Mouse (Mus musculus) ES-CJ7 (cell line): ENCODE data around the gene Pink1.
"Not testable (repeated sequence)": the region's sequence is repeated elsewhere in the genome, so short reads cannot be mapped to it uniquely, and the experiment has no call there.

Experiments used
- DNase-seq: peaks from one replicate; pipeline ENCODE4 v3.0.0; 2011; ENCODE audit warnings: low read depth, low spot score

The Pink1 gene

GRCm38 (mm10) chr4:138342778-138343177 lies 16.7 kb upstream of the Pink1 start:
- no peak for DNase-seq

GRCm38 (mm10) chr4:138342048-138342447 lies 15.9 kb upstream of the Pink1 start:
- DNase-seq = no peak

DNA sequence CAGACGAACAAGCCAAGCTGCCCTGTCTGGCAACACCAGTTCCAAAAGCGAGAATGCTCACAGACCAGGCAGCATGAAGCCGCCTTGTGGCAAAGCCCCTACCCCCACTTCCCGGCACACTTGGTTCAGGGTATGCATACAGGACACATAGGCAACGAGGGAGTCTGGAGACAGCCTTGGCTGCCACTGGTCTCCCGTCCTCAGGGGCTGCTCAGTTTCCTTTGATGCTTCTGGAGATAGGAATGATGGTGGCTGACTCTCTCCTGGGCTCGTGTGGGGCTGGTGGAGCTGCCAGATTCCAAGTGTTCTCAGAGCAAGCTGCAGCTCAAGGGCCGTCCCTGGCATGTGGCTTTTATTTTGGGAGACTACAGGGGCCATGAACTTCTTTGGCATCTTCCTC lies 15.3 kb upstream of the Pink1 start:
- no peak for DNase-seq

DNA sequence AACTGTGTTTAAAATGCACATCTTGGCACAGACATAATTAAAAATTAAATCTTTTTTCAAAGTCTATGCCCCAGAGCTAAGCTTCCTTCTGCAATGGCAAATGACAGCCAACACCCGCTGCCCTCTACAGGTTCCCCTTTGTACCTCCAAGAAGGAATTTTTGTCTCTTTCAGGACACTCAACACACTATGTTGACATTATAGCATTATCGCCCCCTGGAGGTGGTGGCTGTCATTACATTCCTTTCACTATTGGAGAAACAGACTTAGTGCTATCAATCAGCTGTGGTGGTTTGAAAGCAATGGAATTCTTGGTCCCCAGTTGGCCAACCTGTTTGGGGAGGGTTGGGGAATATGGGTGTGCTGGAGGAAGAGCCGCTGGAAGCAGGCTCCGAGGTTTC lies 13.9 kb upstream of the Pink1 start:
- DNase-seq = peak; percentile 71

DNA sequence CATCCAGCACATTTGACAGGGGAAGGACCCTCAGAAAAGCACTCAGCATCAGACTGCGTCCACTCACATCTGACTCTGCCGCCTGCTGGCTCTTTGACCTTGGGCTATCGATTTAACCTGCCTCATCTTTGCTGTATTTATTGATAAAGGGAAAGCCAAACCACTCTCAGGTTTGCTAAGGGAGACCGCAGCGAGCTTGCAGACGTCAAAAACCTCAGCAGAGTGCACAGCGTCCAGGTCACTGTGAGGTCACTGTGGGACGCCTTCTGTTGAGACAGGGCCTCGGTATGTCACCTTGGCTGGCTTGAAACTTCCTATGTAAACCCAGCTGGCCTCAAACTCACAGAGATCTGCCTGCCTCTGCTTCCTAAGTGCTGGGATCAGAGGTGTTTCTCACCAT lies 11.2 kb upstream of the Pink1 start:
- DNase-seq = no peak

- DNase-seq = no peak
These were observed 10.8 kb upstream of the Pink1 start for GRCm38 (mm10) chr4:138336876-138337275.

DNA sequence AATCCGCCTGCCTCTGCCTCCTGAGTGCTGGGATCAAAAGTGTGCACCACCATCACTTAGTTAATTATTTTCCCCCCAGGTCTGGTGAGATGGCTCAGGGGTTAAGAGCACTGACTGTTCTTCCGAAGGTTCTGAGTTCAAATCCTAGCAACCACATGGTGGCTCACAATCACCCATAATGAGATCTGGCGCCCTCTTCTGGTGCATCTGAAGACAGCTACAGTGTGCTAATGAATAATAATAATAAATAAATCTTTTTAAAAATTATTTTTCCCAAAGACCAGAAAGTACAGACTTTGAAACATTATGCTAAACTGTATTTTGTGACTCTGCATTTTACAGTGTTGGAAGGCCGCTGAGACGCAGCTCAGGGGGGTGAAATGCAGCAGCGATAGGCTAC lies 9.5 kb upstream of the Pink1 start:
- DNase-seq = no peak

GRCm38 (mm10) chr4:138335036-138335435 lies 8.9 kb upstream of the Pink1 start:
- DNase-seq = no peak

GRCm38 (mm10) chr4:138333135-138333534 lies 7.0 kb upstream of the Pink1 start:
- no peak for DNase-seq

DNA sequence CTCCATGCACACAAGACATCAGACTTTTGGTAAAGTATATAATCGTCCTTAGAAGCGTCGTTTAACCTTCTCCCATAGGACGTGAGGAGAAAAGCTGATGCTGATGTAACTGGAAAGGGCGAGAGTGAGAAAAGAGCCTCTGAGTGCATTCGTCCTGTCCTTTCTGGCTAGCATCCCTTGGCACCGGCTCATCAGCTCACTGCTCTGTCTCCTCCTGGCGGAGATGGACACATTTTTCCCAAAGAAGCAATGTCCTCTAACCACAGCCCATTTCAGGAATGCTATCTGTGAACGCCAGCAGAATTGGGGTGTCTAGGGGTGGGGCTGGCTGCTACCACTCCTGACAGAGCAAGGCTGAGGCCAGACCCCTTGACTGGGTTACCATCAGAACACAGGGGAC lies 5.5 kb upstream of the Pink1 start:
- DNase-seq = no peak

- DNase-seq = no peak
These were observed 4.2 kb upstream of the Pink1 start for GRCm38 (mm10) chr4:138330264-138330671.

DNA sequence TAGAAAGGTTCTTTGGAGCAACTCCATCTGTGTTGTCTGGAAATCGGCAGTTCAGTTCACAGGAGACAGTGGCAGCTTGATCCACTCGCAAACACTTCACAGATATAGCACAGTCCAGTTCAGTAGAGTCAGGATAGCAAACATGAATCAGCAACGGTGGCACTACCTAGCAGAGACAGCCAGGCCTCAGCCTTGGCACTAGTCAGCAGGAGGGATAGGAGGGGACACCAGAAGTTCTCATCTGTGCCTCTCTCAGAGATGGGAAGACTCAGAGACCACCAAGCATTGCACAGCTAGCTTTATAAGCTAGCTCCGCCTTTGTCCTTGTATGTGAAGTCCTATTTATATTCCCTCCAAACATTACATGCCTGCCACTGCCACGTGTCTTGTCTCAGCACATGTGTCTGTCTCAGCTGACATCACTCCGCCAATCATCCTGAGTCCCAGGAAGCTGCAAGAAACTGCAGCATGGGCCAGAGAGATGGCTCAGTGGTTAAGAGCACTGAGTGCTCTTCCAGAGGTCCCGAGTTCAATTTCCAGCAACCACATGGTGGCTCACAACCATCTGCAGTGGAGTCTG lies 1.9 kb upstream of the Pink1 start:
- DNase-seq = no peak

GRCm38 (mm10) chr4:138327155-138327554 lies 1.0 kb upstream of the Pink1 start:
- DNase-seq = not testable (repeated sequence)

DNA sequence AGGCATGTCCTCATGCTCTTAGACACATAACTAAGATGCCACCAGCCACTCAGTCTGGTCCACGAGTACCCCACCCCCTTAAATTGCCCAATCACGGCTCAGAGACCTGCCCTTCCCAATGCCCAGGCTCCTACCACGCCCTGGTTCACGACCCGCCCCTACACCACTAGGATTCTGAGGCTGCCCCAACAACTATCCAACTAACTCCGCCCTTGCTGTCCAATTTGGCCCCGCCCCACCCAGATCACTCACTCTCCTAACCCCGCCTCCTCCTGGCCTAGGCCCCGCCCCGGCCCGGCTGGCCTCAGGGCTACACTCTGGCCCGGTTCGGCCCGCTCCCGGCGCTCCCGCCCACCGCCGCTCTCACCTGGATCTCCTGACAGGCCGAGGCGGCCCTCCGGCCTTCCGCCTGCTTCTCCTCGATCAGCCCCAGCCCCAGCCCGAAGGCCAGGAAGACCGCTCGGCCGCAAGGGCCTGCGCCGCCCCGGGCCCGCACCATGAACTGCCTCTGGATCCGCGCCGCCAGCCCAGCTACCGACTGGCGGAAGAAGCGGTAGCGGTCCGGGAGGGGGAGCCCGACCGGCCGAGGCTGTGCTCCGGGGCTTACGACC lies 536 bp downstream of the Pink1 start:
- DNase-seq = peak; percentile 95

DNA sequence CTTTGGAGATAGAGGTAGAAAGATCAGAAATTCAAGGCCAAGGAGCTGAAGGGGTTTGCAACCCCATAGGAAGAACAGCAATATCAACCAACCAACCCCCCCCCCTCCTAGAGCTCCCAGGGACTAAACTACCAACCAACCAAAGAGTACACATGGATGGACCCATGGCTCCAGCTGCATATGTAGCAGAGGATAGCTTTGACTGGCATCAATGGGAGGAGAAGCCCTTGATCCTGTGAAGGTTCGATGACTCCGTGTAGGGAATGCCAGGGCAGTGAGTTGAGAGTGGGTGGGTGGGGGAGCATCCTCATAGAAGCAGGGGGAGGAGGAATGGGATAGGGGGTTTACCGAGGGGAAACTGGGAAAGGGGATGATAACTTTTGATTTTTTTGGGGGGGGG lies 1.7 kb downstream of the Pink1 start:
- DNase-seq = no peak

GRCm38 (mm10) chr4:138323753-138324152 lies 2.4 kb downstream of the Pink1 start:
- DNase-seq = no peak

GRCm38 (mm10) chr4:138322692-138323091 lies 3.4 kb downstream of the Pink1 start:
- no peak for DNase-seq

DNA sequence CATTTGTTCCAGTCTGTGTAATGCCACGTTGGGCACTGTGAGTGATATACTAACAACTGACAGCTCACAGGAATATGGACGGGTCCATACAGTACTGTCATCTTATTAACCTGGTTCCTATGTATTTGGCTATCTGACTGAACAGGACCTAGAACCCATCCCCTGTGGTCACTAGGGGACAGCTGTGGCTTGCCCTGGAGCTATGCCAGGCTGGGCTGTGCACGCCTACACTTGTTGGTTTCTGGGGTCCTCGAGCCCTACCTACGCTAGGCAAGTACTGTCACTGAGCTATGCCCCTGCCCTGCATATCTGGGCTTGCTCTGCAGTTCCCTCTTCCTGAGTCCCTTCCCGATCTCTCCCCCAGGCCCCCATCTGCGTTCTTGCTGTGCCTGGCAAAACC lies 4.6 kb downstream of the Pink1 start:
- DNase-seq = no peak

DNA sequence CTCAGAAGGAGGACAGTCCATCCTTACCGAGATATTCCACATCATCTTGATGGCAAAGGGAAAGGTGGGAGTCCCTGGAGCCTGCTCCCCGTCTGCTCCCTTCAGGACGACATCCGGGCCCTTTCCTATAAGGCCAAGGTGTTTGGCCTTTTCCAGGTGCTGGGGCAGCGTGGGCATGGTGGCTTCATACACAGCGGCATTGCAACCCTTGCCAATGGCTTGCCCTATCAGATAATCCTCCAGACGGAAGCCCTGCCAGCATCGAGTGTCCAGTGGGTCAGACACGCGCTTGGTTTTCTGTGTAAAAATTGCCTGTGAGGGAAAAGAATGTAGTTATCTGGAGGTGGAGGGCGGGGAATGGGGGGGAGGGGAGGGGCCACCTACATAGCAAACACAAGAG lies 5.4 kb downstream of the Pink1 start:
- no peak for DNase-seq

- DNase-seq = peak; percentile 87
These were observed 6.6 kb downstream of the Pink1 start for GRCm38 (mm10) chr4:138319508-138319907.

- DNase-seq = peak; percentile 72
These were observed 7.4 kb downstream of the Pink1 start for GRCm38 (mm10) chr4:138318509-138319266.

DNA sequence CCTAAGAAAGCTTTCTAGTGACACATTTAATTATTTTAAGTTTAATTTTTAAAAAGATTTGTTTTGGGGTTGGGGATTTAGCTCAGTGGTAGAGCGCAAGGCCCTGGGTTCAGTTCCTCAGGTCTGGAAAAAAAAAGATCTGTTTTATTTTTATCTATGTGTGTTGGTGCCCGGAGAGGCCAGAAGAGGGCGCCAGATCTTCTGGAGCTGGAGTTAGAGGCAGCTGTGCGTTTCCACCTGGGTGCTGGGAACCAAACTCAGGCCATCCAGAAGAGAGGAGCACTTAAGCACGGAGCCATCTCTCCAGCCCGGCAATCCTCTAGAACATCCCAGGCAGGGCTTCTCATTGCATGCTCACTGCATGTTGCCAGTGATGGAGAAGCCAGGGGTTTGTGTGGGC lies 9.7 kb downstream of the Pink1 start:
- DNase-seq = peak; percentile 46

- peak; percentile 56 for DNase-seq
These were observed 10.3 kb downstream of the Pink1 start for GRCm38 (mm10) chr4:138315781-138316180.
